Mouse (Mus musculus): ENCODE measurements around the gene Tmc6.
"Not testable (repeated sequence)": the region's sequence is repeated elsewhere in the genome, so short reads cannot be mapped to it uniquely, and the experiment has no call there.

Gene Tmc6

DNA sequence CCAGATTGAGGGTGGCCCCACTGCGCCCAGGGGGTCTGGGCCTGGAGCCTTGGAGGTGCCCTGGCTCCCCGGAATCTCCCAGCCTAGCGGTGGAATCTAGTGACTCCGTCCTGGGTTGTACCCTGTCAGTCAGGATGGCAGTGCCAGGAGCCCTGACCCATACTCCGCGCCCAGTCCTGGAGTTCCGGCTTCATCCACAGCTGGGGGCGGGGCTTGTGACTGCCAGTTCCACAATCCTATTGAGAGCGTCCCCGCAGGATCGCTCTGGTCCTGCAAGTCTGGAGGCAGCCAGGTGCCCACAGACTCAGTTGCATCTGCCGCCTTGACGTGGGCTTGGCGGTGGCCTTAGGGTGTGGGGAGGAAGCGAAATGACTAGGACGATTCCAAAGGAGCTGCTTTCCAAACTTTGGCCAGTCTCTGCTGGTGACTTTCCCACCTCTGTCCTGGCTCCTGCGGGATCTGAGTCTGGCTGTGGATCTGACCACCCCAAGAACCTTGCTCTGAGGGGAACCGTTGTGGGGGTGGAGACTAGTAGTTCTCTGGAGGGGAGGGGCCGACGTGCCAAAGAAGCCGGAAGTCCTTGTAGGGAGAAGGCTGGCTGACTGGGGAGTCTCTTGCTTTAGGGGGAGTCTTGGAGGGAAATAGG lies 28.5 kb upstream of the Tmc6 start:
- ATAC-seq (ENCODE audit: low TSS enrichment), result peak; percentile 80; the same call in 1 of the 2 replicates

DNA sequence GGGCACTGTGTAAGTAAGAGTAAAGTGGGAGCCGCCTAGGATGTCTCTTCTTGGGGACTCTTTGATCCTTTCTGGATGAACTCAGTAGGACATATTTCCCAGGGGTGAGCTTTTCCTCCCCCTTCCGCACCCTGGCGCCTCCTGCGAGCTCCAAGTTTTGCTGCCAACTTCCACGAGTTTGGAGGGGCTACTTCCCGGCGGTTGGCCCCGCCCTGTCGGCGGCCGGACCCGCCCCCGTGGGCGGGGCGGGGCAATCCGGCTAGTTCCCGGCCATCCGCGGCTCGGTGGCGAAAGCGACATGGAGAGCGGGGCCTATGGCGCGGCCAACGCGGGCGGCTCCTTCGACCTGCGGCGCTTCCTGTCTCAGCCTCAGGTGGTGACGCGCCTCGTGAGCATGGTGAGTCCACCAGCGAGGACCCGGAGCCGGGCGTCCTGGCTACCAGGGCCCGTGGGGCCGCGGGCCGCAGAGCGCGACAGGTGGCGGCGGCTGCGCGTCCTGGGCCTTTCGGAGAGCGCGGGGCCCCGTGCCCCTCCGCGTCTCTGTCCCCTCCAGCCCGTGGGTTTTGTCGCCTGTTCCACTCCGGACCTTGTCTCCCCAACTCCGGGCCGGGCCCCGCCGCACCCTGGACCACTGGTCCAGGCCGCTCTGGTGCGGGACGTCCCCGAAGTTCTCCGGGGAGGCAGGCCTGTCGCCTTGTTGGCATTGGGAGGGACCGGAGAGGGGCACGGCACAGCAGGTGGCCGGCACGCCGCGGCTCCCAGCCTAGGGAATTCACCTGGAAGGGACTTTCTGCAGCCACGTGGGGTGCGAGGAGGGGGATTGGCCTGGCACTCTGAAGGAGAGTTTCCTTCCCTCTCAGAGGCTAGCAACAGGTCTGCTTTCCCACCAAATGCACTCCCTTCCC lies 27.7 kb upstream of the Tmc6 start, which contains the start of the genes Gm20708 and Syngr2:
Gene Gm20708, plus strand, starts transcription at position 262 of the 905 bp plus-strand sequence.
Gene Syngr2, plus strand, starts transcription at position 262 of the 905 bp plus-strand sequence.
- ATAC-seq (ENCODE audit: low TSS enrichment), result no peak

DNA sequence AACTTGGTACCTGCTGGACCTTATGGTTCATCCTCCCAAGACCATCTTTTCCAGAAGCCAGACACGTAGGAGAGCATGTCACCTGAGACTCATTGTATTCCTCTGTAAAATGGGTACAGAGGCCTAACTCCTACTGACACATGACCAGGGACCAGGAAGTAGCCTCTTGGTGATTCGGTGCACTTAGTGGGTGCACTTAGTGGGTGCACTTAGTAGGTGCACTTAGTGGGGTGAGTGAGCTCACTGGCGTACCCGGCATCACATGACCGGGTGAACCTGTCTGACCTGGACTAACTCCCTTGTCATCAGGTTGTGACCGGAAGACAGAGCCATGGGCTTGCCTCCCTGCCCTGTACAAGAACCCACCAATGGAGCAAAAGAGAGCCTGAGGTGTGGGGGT lies 24.8 kb upstream of the Tmc6 start:
- no peak for ATAC-seq (ENCODE audit: low TSS enrichment)

DNA sequence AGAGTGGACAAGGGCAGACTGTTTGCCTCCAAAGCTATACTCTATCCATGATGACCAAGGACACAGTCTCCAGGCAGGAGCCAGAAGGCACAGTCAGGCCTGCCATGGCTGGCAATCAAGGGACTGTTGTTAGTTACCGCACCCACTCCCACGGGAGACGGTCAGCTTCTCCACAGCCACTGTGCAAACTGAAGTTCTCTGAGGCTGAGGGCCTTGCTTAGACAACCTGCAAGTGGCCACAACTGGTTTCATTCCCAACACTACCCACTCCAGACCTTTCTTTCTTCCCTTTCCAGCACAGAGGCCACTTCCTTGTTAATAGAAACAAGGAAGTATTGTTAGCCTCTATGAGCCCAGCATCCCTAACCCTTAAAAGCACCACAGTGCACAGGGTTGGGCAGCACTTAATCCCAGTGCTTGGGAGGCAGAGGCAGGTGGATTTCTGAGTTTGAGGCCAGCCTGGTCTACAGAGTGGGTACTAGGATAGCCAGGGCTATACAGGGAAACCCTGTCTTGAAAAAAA lies 21.2 kb upstream of the Tmc6 start:
- ATAC-seq (ENCODE audit: low TSS enrichment), result no peak

DNA sequence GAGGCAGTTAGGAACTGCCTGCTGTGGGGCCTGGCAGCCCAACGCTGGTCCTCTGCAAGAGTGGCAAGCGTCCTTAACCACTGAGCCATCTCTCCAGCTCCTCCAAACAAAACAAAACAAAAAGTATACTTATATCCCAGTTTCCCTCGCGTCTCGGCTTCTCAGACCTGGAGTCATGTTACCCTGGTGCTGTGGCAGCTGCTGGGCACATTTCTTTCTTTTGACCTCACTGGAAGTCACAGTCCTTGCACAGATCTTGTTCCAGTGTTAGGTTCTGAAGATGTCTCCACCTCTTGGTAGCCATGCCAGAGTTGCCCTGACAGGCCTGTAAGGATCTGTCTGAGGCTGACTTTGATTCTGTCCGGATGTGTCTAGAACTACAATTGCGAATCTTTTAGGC lies 19.7 kb upstream of the Tmc6 start:
- ATAC-seq (ENCODE audit: low TSS enrichment), result no peak

DNA sequence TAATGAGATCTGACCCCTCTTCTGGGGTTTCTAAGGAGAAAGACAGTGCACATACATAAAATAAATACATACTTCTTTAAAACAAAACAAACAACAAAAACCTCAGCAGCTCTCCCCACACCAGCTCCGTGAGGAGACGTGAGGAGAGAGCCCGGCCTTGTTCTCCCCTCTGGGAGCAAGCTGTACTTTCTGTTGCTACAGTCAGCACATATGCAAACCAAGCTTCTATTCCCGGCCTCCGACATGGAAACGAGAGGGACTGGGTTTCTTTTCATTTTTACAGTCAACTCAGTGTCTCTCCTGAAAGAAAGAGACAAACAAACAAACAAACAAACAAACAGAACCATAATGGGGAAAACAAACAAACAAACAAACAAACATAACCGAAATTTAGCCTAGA lies 18.0 kb upstream of the Tmc6 start:
- ATAC-seq (ENCODE audit: low TSS enrichment), result no peak

DNA sequence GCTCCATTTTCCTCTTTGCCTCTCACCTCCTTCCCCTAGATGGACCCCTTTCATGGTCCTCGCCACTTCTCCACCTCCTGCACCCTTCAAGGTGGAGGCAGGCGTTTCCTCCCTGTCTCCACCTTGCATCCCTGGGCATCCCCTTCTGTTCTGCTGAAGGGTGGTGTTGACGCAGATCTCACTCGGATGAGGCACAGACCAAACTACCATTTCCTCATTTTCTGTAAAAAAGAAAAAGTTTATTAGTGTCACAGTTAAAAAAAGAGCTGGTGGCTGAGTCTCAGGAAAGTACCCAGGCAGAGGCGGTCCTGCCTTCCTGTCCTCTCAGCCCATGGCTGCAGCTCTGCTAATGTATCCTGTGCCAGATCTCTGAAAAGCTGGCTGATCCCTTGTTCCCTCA lies 17.2 kb upstream of the Tmc6 start:
- no peak for ATAC-seq (ENCODE audit: low TSS enrichment)

DNA sequence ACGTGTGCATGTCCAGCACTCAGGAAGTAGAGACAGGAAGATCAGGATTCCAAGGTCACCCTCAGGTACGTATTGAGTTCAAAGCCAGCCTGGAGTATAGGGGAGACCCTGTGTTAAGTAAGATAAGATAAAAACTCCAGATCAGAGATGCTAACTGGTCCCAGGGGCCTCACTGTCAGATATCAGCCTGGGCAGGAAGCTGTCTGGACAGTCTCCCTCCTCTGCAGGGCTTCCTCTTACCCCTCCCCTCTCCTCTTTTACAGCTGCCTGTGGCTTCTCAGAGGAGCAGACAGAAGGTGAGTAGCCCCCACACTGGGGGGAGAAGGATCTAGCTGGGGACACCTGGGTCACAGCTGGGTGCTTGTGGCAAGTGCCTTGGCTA lies 16.2 kb upstream of the Tmc6 start:
- no peak for ATAC-seq (ENCODE audit: low TSS enrichment)

DNA sequence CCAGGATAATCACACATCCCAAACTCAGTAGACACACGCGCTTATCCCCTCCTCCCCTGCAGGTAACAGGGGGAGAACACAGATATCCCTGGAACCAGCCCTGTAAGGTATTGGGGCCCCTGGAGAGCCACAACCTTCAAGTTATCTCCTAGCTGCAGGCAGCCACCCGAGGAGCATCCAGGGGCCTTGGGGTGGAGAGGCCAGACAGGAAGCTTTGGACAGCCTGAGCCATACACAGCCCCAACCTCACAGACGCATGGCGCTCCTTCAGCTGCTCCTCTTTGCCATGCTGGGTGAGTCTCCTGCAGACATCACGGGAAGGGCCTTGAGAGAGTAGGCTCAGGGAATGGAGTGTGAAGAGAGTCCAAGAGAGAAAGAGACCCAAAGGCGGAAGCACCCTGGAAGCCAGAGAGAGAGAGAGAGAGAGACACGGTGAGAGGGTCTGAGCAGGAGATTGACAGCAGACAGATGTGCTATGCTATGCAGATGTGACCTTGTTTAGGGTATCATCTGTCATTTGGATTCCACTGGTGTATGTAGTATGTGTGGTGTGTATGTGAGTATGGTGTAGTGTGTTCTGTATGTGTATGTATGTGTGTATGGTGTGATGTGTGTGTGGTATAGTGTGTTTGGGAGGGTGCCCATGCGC lies 15.6 kb upstream of the Tmc6 start, which contains the start of gene 6030468B19Rik:
Gene 6030468B19Rik, plus strand, starts transcription at position 150 of the 649 bp plus-strand sequence.
- no peak for ATAC-seq (ENCODE audit: low TSS enrichment)

DNA sequence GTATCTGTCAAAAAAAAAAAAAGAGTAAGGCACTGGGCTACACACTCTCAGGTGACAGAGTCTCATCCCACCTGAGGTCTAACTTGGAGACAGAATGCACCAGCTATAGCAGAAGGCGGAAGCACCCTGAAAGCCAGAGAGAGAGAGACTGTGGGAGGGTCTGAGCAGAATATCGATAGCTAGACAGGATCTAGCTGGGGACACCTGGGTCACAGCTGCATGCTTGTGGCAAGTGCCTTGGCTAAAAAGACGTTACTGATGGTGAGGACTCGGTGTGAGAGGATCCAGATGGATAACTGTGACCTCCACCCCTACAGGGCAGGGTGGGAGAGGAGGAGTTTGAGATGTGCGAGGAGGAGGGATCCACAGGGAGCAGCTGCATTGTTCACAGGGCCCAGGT lies 15.0 kb upstream of the Tmc6 start:
- no peak for ATAC-seq (ENCODE audit: low TSS enrichment)

DNA sequence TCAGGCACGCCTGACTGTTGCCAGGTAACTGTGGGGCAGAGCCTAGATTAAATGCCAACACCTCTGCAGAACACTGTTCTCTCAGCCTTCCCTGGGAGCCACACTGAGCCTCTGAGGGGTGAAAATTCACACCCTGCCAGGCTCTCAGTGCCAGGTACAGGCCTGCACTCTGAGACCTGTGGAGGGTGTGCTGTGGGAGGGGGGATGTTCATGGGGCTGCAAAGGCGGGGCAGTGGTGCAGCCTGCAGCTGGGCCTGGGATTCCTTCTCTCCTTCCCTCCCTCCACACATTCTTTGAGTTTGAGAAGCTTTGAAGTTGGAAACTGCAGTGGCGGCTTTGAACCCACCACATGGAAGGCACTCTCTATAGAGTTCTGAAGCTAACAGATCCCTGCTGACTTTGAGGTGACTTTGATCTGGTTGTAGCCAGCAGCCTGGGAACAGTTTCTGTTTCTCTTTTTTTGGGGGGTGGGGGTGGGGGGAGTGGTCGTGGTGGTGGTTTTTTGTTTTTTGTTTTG lies 12.1 kb upstream of the Tmc6 start:
- no peak for ATAC-seq (ENCODE audit: low TSS enrichment)

DNA sequence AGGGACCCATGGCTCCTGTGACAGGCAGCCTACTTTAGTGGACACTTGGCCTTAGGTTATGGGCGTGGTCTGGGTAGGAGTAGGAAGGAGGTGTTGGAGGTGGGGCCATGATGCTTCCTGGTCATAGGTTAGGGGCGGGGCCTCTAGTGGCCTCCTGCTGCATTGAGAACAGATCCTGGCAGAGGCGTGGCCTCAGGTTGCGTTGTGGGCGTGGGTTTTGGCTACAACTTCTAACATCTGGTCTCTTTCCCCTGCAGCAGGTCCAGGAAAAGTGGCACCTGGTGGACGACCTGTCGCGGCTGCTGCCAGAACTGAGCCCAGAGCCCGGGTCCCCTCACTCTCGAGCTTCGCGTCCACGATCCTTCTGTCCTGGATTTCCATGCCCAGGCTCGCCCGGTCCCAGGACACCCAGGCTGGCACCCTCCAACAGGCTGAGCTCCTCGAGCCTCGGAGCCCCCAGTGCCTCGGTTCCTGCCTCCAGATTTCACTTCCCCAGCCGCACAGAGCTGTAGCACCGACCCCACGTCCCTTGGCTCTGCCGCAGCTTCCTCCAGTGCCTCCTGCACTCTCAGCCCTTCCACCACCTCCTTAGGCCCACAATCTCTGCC lies 10.4 kb upstream of the Tmc6 start:
- ATAC-seq (ENCODE audit: low TSS enrichment), result no peak

DNA sequence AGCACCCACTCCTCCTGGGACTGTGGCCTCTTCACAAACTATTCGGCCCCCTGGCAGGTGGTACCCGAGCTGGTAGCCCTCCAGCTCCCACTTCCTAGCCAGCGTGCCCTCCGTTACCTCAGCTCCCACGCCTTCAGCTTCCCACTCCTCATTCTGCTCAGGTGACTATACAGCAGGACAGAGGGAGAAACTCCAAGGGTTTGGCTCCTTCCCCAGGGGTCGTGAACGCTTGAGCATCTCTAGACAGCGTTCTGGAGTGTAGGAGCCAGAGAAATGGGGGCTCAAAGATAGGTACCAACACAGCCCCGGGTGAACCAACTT lies 9.4 kb upstream of the Tmc6 start:
- no peak for ATAC-seq (ENCODE audit: low TSS enrichment)

DNA sequence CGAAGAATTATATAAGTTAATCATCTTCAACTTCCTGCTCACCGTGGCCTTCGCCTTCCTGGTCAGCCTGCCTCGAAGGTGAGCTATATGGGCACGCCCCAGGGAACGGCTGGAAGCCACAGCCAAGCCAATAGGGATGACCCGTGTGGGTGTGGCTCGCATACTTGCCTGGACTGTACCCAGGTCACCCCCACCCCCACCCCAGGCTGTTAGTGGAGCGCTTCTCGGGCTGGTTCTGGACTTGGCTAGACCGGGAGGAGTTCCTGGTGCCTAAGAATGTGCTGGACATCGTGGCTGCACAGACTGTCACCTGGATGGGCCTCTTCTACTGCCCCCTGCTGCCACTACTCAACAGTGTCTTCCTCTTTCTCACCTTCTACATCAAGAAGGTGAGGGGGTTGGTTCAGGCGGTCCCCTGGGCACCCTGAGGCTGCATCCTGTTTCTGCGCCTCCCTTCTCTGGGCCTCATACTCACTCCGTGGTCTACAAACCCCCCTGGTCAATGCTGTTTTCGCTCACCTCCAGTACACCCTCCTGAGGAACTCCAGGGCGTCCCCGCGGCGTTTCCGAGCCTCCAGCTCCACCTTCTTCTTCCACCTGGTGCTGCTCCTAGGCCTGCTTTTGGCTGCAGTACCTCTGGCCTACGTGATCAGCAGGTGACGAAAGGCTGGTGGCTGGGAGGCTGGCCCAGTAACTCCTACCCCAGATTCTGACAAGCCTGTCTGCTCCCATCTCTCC lies 8.9 kb upstream of the Tmc6 start:
- ATAC-seq (ENCODE audit: low TSS enrichment), result no peak

DNA sequence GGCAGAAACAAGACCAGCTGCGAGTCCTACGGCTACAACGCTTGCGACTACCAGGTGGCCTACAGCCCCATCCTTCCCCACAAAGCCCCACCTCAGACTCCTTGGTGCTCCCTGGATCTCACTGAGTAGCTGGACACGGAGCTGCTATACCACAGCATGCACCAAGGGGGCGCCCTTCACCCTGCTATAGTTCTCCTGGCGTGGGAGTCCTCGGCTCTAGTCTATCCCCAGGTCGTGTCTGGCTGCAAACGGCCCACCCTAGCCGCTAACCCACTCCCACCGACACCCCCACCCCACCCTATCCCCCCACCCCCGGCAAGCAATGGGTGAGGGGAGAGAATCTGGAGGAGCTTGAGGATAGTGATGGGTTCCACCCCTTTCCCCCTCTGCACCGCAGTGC lies 8.3 kb upstream of the Tmc6 start:
- peak; percentile 59; the same call in 1 of the 2 replicates for ATAC-seq (ENCODE audit: low TSS enrichment)

DNA sequence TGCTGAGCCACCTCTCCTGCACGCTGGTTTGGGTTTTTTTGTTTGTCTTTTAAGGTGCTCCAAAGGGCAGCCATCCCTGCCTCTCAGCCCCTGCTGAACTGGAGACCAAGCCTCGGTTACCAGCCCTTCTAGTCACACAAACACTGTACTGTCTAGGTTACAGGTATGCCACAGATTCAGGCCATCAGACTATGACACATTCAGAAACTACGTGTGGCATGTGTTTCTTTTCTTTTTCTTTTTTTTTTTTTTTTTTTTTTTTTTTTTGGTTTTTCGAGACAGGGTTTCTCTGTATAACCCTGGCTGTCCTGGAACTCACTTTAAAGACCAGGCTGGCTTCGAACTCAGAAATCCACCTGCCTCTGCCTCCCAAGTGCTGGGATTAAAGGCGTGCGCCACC lies 6.5 kb upstream of the Tmc6 start:
- ATAC-seq (ENCODE audit: low TSS enrichment), result not testable (repeated sequence)

DNA sequence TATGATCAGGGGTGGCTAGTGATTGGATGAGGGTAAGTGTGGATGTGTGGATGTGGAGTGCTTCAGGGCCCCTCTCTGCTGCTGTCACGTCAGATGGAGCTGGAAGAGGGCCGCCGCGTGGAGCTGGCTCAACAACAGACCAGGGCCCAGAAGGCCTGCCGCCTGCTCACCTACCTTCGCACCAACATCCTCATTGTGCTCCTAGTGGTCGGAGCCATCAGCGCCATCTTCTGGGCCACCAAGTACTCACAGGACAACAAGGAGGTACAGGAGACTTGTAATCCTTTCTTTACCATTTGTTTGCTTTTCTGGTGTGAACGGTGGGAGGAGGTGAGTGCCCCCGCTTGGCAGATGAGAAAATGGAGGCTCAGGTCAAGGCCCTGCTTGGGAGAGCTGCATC lies 4.3 kb upstream of the Tmc6 start:
- peak; percentile 62; the same call in 1 of the 2 replicates for ATAC-seq (ENCODE audit: low TSS enrichment)

DNA sequence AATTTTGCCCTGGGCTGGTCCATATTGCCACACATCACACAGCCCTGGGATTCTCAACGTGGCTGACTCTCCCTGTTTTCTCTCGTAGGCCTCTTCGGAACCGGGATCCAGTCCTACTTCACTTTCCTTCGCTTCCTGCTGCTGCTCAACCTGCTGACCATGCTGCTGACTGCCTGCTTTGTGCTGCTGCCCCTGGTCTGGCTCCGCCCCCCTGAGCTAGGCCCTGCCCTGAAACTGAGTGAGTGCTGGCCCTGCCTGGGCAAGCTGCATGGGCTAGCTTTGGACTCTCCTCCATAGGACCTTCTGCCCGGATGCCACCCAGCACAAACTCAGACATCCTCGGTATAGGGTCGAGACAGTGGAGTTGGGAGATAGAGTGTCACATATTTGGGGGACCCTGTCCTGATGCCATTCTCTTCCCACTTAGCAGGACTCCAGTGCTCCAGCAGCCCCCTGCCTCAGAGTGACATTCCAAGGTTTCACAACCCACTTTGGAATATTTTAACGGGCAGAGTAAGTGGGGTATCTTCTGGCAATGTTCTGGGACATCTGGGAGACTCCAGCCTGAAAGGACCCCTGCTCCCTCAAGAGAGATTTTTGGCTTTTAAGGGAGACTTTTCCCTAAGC lies 1.8 kb upstream of the Tmc6 start:
- ATAC-seq (ENCODE audit: low TSS enrichment), result no peak

DNA sequence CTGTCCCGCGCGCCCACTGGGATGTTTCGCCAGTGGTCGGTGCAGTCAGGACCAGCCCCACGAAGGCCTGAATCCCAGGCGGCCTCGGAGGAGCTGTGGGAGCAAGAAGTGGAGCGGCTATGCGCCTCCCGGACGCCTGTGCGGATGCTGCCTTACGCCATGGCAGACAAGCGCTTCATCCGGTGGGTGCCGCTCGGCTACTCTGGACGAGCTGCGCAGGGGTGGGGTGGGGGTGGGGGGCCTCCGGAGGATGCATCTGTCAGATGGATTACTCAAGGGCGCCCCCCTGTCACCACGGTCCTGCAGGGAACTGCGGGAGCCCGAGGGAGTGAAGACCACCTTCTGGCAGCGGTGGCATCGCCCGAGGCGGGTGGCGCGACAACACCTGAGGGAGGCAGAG lies 1.1 kb upstream of the Tmc6 start:
- ATAC-seq (ENCODE audit: low TSS enrichment), result no peak; the same call in 1 of the 2 replicates

DNA sequence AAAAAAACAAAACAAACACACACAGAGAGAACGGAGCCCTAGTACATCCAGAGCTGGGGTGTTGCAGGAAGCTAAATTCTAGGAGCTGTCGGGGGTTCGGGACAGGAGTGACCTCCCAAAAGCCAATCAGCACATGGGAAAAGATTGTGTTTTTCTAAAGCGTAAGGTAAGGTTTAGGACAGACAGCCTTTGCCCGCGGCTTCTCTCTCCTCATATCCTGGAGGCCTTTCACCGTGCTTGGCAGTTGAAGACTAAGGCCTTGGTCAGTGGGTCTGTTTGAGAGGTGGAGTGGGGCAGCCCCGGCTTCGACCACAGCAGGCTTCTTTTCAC lies 672 bp upstream of the Tmc6 start:
- ATAC-seq (ENCODE audit: low TSS enrichment), result no peak
